Mouse (Mus musculus) small intestine, adult 2 months (tissue): ENCODE measurements around the gene Ppm1l.

Experiments used
- CTCF ChIP-seq: fragments of 200-500 bp; IDR thresholded peaks from 2 replicates; pipeline ENCODE4 v1.5.1; 2012; ENCODE audit warnings: low read depth, mild to moderate bottlenecking, control low read depth, inconsistent platforms, low read length, moderate library complexity, mixed read lengths; ENCODE audit not compliant: insufficient replicate concordance, insufficient read length; ENCODE audit errors: extremely low read depth
- POLR2A ChIP-seq: fragments of 200-500 bp; IDR thresholded peaks from 2 replicates; pipeline ENCODE4 v1.6.1; 2012; ENCODE audit warnings: low read depth, mild to moderate bottlenecking, control low read depth, inconsistent platforms, low read length, moderate library complexity

GRCm38 (mm10) chr3:69588101-69588760 lies 271.6 kb downstream of the Ppm1l start:
- TF ChIP-seq CTCF (no peak), POLR2A (no peak)
